Mouse (Mus musculus): ENCODE measurements around the gene Crispld2. TPM values are rescaled to one million over a fixed set of nuclear protein-coding genes. Genes with fewer than 3 reads are reported as not detected.

Crispld2 gene
- total RNA-seq, 1 experiment, result 12.1 TPM

- in situ Hi-C loops (cut with MboI; ENCODE audit: low sequenced_read_pairs in 2 of 2, unreplicated experiment in 2 of 2), result no loop called here
- Histone ChIP-seq H3K9ac (ENCODE audit: insufficient read depth, low read depth, low read length, poor library complexity, severe bottlenecking) (no peak overlapping the region), H3K4me3 (ENCODE audit: insufficient read depth in 1 of 2, low read depth in 1 of 2, low read length in 2 of 2, poor library complexity in 1 of 2, severe bottlenecking in 1 of 2) (no peak overlapping the region), H3K4me1 (ENCODE audit: control insufficient read depth in 2 of 2, insufficient read depth in 2 of 2, low read length in 2 of 2, poor library complexity in 1 of 2) (no peaks in the 10 kb centered on the region), H3K9me3 (ENCODE audit: control insufficient read depth, insufficient read depth, low read depth, low read length) (no peaks in the 10 kb centered on the region), H3K27ac (ENCODE audit: insufficient read depth, low read depth, low read length, poor library complexity, severe bottlenecking) (no peak overlapping the region), H3K36me3 (ENCODE audit: control insufficient read depth, insufficient read depth, low read length, poor library complexity, severe bottlenecking) (no peaks in the 10 kb centered on the region)
- no peak for DNase-seq (ENCODE audit: low read depth, low spot score)
- no peak for TF ChIP-seq ZNF384 (IDR thresholded peaks at IDR 0.05; ENCODE audit: low read depth, low read length)
- no peak for TF ChIP-seq HCFC1 (IDR thresholded peaks at IDR 0.05; ENCODE audit: borderline replicate concordance, insufficient read depth, low read length)
- TF ChIP-seq CHD2 (IDR thresholded peaks at IDR 0.05; ENCODE audit: low read depth, low read length), result no peak
- no peak for TF ChIP-seq MAFK (IDR thresholded peaks at IDR 0.05; ENCODE audit: insufficient read depth, low read depth, low read length)
- no peak for TF ChIP-seq ZC3H11A (IDR thresholded peaks at IDR 0.05; ENCODE audit: borderline replicate concordance, low read depth, low read length)
Measured at GRCm38 (mm10) chr8:120044907-120045306, 52.7 kb downstream of the Crispld2 start.

DNA sequence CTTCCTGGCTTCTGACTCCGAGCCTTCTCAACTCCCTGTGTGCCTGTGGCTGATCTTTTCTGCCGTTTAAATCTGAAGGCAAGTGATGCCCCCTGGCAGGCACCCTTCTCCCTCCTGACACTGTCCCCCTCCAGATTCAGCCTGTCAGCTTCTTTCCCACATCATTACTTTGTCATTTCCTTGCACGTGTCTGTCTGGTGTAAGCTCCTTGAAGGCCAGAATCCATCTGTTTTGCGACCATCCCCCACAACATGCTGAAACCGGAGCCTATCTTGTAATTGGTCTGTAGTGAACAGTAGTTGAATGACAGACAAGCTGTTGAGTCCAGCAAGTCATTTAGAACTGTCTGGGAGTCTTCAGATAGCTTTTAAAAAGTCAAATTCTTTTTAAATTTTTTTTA, 53.2 kb downstream of the Crispld2 start:
- Histone ChIP-seq H3K36me3 (ENCODE audit: control insufficient read depth, insufficient read depth, low read length, poor library complexity, severe bottlenecking) (no peaks in the 10 kb centered on the region), H3K27ac (ENCODE audit: insufficient read depth, low read depth, low read length, poor library complexity, severe bottlenecking) (no peak overlapping the region), H3K9ac (ENCODE audit: insufficient read depth, low read depth, low read length, poor library complexity, severe bottlenecking) (no peak overlapping the region), H3K9me3 (ENCODE audit: control insufficient read depth, insufficient read depth, low read depth, low read length) (no peaks in the 10 kb centered on the region), H3K4me1 (ENCODE audit: control insufficient read depth in 2 of 2, insufficient read depth in 2 of 2, low read length in 2 of 2, poor library complexity in 1 of 2) (no peaks in the 10 kb centered on the region), H3K4me3 (ENCODE audit: insufficient read depth in 1 of 2, low read depth in 1 of 2, low read length in 2 of 2, poor library complexity in 1 of 2, severe bottlenecking in 1 of 2) (no peak overlapping the region)
- in situ Hi-C loops (cut with MboI; ENCODE audit: low sequenced_read_pairs in 2 of 2, unreplicated experiment in 2 of 2), result no loop called here
- DNase-seq (ENCODE audit: low read depth, low spot score), result no peak
- TF ChIP-seq ZNF384 (IDR thresholded peaks at IDR 0.05; ENCODE audit: low read depth, low read length) (no peak), HCFC1 (IDR thresholded peaks at IDR 0.05; ENCODE audit: borderline replicate concordance, insufficient read depth, low read length) (no peak), CHD2 (IDR thresholded peaks at IDR 0.05; ENCODE audit: low read depth, low read length) (no peak), ZC3H11A (IDR thresholded peaks at IDR 0.05; ENCODE audit: borderline replicate concordance, low read depth, low read length) (no peak), MAFK (IDR thresholded peaks at IDR 0.05; ENCODE audit: insufficient read depth, low read depth, low read length) (no peak)

DNA sequence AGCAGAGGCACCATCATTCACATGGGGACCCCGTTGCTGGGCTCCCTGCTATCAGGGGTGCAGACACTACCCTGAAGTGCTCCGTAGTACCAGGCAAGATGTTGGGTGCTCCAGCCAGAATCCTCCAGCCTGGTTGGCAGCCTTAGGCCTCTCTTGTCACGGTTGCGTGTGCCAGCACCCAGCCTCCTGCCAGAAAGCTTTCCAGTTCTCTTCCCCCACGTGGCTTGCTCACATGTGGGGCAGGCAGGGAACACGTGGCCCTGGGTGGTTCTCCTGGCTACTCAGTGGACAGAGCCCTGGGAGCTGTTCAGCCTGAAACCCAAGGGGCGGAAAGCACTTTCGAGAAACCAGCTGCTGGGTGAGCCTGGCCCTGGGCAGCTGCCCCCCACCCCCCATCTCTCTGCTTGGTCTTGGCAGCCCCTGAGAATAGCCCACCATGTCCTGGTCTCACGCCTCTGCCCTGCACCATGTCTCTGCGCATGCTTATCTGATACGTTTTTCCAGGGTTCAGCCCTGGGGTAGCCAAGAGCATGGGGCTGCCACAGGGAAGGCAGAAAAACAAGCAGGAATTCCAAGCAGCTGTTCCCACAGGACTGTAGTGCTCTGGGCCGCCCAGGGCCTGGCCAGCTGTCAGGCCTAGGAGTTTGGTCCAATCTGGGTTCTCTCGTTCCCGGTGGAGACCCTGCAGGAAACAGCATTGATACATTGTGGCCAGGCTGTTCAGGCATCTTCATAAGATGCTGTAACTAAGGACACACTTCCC, 54.2 kb downstream of the Crispld2 start:
- no peak overlapping the region for H3K27ac ChIP-seq (ENCODE audit: insufficient read depth, low read depth, low read length, poor library complexity, severe bottlenecking)
- no peaks in the 10 kb centered on the region for H3K9me3 ChIP-seq (ENCODE audit: control insufficient read depth, insufficient read depth, low read depth, low read length)
- no peak overlapping the region for H3K9ac ChIP-seq (ENCODE audit: insufficient read depth, low read depth, low read length, poor library complexity, severe bottlenecking)
- no peak for TF ChIP-seq CHD2 (IDR thresholded peaks at IDR 0.05; ENCODE audit: low read depth, low read length)
- H3K4me3 ChIP-seq (ENCODE audit: insufficient read depth in 1 of 2, low read depth in 1 of 2, low read length in 2 of 2, poor library complexity in 1 of 2, severe bottlenecking in 1 of 2), result no peak overlapping the region
- H3K36me3 ChIP-seq (ENCODE audit: control insufficient read depth, insufficient read depth, low read length, poor library complexity, severe bottlenecking), result no peaks in the 10 kb centered on the region
- in situ Hi-C loops (cut with MboI; ENCODE audit: low sequenced_read_pairs in 2 of 2, unreplicated experiment in 2 of 2), result no loop called here
- H3K4me1 ChIP-seq (ENCODE audit: control insufficient read depth in 2 of 2, insufficient read depth in 2 of 2, low read length in 2 of 2, poor library complexity in 1 of 2), result no peaks in the 10 kb centered on the region
- no peak for DNase-seq (ENCODE audit: low read depth, low spot score)

DNA sequence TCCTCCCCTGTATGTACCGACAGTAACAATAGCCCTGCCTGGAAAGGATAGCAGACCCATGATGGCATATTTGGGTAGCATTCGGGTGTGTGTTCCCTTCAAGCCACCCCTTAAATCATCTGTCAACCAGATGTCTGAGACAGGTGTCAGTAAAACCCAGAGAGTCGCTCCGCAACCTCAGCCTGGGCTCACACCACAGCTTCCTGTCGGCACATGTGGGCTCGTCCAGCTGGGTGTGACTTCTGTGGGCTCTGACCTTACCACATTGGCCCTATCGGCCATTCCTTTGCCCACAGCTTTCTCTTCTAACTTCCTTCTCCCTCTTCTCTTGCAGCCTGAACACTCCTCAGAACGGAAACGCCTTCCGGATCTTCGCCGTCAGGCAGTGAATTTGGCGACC, 57.7 kb downstream of the Crispld2 start:
- Histone ChIP-seq H3K9ac (ENCODE audit: insufficient read depth, low read depth, low read length, poor library complexity, severe bottlenecking) (no peak overlapping the region), H3K27ac (ENCODE audit: insufficient read depth, low read depth, low read length, poor library complexity, severe bottlenecking) (no peak overlapping the region), H3K4me3 (ENCODE audit: insufficient read depth in 1 of 2, low read depth in 1 of 2, low read length in 2 of 2, poor library complexity in 1 of 2, severe bottlenecking in 1 of 2) (no peak overlapping the region), H3K4me1 (ENCODE audit: control insufficient read depth in 2 of 2, insufficient read depth in 2 of 2, low read length in 2 of 2, poor library complexity in 1 of 2) (no peaks in the 10 kb centered on the region), H3K36me3 (ENCODE audit: control insufficient read depth, insufficient read depth, low read length, poor library complexity, severe bottlenecking) (no peaks in the 10 kb centered on the region), H3K9me3 (ENCODE audit: control insufficient read depth, insufficient read depth, low read depth, low read length) (no peaks in the 10 kb centered on the region)
- in situ Hi-C loops (cut with MboI; ENCODE audit: low sequenced_read_pairs in 2 of 2, unreplicated experiment in 2 of 2), result no loop called here
- TF ChIP-seq ZC3H11A (IDR thresholded peaks at IDR 0.05; ENCODE audit: borderline replicate concordance, low read depth, low read length) (no peak), MAFK (IDR thresholded peaks at IDR 0.05; ENCODE audit: insufficient read depth, low read depth, low read length) (no peak), CHD2 (IDR thresholded peaks at IDR 0.05; ENCODE audit: low read depth, low read length) (no peak), HCFC1 (IDR thresholded peaks at IDR 0.05; ENCODE audit: borderline replicate concordance, insufficient read depth, low read length) (no peak)
- no peak for DNase-seq (ENCODE audit: low read depth, low spot score)

DNA sequence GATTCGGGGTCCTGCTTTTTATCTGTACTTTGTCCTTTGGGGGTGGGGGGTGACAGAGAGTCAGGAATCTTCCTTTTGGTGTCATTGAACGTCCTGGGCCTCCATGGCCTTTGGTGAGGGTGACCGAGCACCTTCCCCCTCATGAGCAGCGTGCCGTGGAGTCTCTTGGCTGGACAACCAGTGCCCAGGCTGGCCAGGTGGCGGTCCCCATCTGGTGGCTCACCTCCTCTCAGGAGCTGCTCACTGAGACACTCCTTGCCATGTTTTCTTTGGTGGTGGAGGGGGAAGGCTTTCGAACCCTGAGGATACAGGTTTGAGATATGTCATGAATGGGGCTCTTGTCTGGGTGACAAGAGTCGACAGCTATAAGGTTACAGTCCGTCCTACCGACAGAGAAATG, 58.1 kb downstream of the Crispld2 start:
- in situ Hi-C loops (cut with MboI; ENCODE audit: low sequenced_read_pairs in 2 of 2, unreplicated experiment in 2 of 2), result no loop called here
- no peak overlapping the region for H3K27ac ChIP-seq (ENCODE audit: insufficient read depth, low read depth, low read length, poor library complexity, severe bottlenecking)
- no peak overlapping the region for H3K9ac ChIP-seq (ENCODE audit: insufficient read depth, low read depth, low read length, poor library complexity, severe bottlenecking)
- H3K4me3 ChIP-seq (ENCODE audit: insufficient read depth in 1 of 2, low read depth in 1 of 2, low read length in 2 of 2, poor library complexity in 1 of 2, severe bottlenecking in 1 of 2), result no peak overlapping the region
- DNase-seq (ENCODE audit: low read depth, low spot score), result no peak
- TF ChIP-seq ZC3H11A (IDR thresholded peaks at IDR 0.05; ENCODE audit: borderline replicate concordance, low read depth, low read length) (no peak), CHD2 (IDR thresholded peaks at IDR 0.05; ENCODE audit: low read depth, low read length) (no peak), MAFK (IDR thresholded peaks at IDR 0.05; ENCODE audit: insufficient read depth, low read depth, low read length) (no peak), ZNF384 (IDR thresholded peaks at IDR 0.05; ENCODE audit: low read depth, low read length) (no peak), HCFC1 (IDR thresholded peaks at IDR 0.05; ENCODE audit: borderline replicate concordance, insufficient read depth, low read length) (no peak)
- H3K36me3 ChIP-seq (ENCODE audit: control insufficient read depth, insufficient read depth, low read length, poor library complexity, severe bottlenecking), result no peaks in the 10 kb centered on the region
- no peaks in the 10 kb centered on the region for H3K4me1 ChIP-seq (ENCODE audit: control insufficient read depth in 2 of 2, insufficient read depth in 2 of 2, low read length in 2 of 2, poor library complexity in 1 of 2)
- no peaks in the 10 kb centered on the region for H3K9me3 ChIP-seq (ENCODE audit: control insufficient read depth, insufficient read depth, low read depth, low read length)
